Mouse (Mus musculus) G1E (cell line): ENCODE data around the gene Kremen1.

ENCODE experiments used
- CTCF ChIP-seq: IDR thresholded peaks from 2 replicates; pipeline ENCODE4 v1.5.1; 2012; ENCODE audit warnings: low read depth, low read length, inconsistent platforms, mixed read lengths
- POLR2AphosphoS5 ChIP-seq: IDR thresholded peaks from 2 replicates; pipeline ENCODE4 v1.6.1; 2012; ENCODE audit warnings: low read depth, low read length, inconsistent platforms; ENCODE audit not compliant: insufficient replicate concordance
- TAL1 ChIP-seq: conservative IDR thresholded peaks from 2 replicates; pipeline ENCODE4 v1.6.1; 2012; ENCODE audit warnings: low read depth, low read length, inconsistent platforms, mixed read lengths

DNA sequence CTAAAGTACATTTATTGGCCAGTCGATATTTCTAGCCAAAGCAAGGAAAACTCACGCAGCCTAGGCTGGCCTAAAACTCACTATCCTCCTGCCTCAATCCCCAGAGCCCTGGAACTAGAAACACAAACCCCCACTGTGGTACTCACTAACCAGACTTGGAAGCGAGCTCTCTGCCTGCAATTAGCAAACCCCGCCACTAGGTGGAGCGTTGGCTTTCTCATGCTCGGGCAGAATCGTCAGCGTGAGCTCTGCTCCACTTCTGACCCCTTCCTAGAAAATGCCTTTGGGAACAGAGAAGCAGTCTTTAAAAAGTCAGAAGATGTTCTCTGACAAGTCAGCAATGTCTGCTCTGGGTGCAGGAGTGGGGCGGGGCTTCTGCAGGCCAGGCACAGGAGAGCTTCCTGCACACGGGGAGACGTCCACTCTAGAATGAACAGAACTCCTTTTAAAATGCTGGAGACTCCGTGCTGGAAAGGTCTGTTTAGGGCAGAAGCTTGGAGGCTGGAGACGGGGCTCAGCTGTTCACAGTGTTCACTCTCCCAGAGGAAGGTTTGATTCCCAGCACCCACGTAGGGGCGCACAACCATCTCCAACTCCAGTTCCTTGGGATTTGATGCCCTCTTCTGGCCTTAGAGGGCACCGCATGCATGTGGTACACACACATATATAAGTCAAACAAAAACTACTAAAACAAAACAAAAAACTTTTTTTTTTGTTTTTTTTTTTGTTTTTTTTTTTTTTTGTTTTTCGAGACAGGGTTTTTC is 100.5 kb downstream of the Kremen1 start:
- TF ChIP-seq POLR2AphosphoS5 (no peak), TAL1 (no peak), CTCF (peak; percentile 30; the same call in 1 of the 2 replicates)
